Mouse (Mus musculus) CH12.LX (cell line): ENCODE measurements at regions not wholly inside any gene's neighbourhood (a gene's known extent, or its start where the extent isn't known, plus 50 kb on each side); places are given as distances from the start of the nearest gene placed in this dataset.

Source experiments
- DNase-seq: peaks from one replicate; pipeline ENCODE4 v3.0.0-alpha.2; 2013; ENCODE audit errors: extremely low read depth
- H3K27ac ChIP-seq: 2 replicates; pipeline ENCODE4 v1.5.1; 2012; ENCODE audit warnings: low read depth, mild to moderate bottlenecking, control low read depth, moderate library complexity; ENCODE audit not compliant: insufficient read depth
- H3K27me3 ChIP-seq: replicated peaks from 2 replicates; pipeline ENCODE3; 2012; ENCODE audit warnings: inconsistent platforms
- H3K36me3 ChIP-seq, 2 experiments: replicated peaks in 1 of 2; 2 replicates each; pipeline versions ENCODE3 to v1.6.1; 2012; ENCODE audit warnings: inconsistent platforms in 1 of 2, low read length in 1 of 2, mild to moderate bottlenecking in 1 of 2, mixed read lengths in 1 of 2, moderate library complexity in 1 of 2; ENCODE audit not compliant: control insufficient read depth in 1 of 2, insufficient read depth in 1 of 2
- H3K4me1 ChIP-seq, 2 experiments: 2 replicates each; pipeline ENCODE4 v1.6.1; 2012; ENCODE audit warnings: inconsistent platforms in 1 of 2, moderate library complexity in 1 of 2; ENCODE audit not compliant: insufficient read depth in 2 of 2, control insufficient read depth in 1 of 2
- H3K4me2 ChIP-seq: 2 replicates; pipeline ENCODE4 v1.6.1; 2012; ENCODE audit warnings: low read depth, mild to moderate bottlenecking, control low read depth; ENCODE audit not compliant: poor library complexity, insufficient read depth, severe bottlenecking
- H3K4me3 ChIP-seq, 3 experiments: fragments of 150-350 bp in 1 of 3; sonication (generic) in 1 of 3; replicated peaks in 1 of 3; 2 replicates each; pipeline versions ENCODE3 to v1.5.1; 2011 to 2012; ENCODE audit warnings: low read depth in 2 of 3, low read length in 2 of 3, mild to moderate bottlenecking in 2 of 3, moderate library complexity in 2 of 3, control low read depth in 1 of 3, improper control_type of control experiment in 1 of 3, inconsistent platforms in 1 of 3, mixed read lengths in 1 of 3; ENCODE audit not compliant: poor library complexity in 1 of 3
- H3K79me2 ChIP-seq: replicated peaks from 2 replicates; pipeline ENCODE4 v1.6.1; 2012; ENCODE audit warnings: mild to moderate bottlenecking, moderate library complexity; ENCODE audit not compliant: control insufficient read depth, poor library complexity, insufficient read depth, severe bottlenecking; ENCODE audit errors: extremely low read depth
- H3K9ac ChIP-seq: 2 replicates; pipeline ENCODE4 v1.6.1; 2012; ENCODE audit warnings: low read depth, mild to moderate bottlenecking, control low read depth, moderate library complexity; ENCODE audit not compliant: insufficient read depth
- H3K9me3 ChIP-seq: replicated peaks from 2 replicates; pipeline ENCODE3; 2012; ENCODE audit warnings: low read length, inconsistent platforms, mixed read lengths
- BHLHE40 ChIP-seq: IDR thresholded peaks from 2 replicates; pipeline ENCODE4 v1.6.1; 2011; ENCODE audit warnings: mild to moderate bottlenecking, low read depth, low read length, improper control_type of control experiment
- CHD1 ChIP-seq: IDR thresholded peaks from 2 replicates; pipeline ENCODE4 v1.6.1; 2012; ENCODE audit warnings: low read depth, low read length, improper control_type of control experiment, inconsistent platforms
- CHD2 ChIP-seq: IDR thresholded peaks from 2 replicates; pipeline ENCODE4 v1.6.1; 2011; ENCODE audit warnings: low read length, improper control_type of control experiment
- CTCF ChIP-seq, 2 experiments: IDR thresholded peaks in 1 of 2; conservative IDR thresholded peaks in 1 of 2; 2 replicates each; pipeline ENCODE4 v1.5.1; 2011 to 2012; ENCODE audit warnings: low read depth in 2 of 2, low read length in 2 of 2, improper control_type of control experiment in 1 of 2, inconsistent platforms in 1 of 2, mild to moderate bottlenecking in 1 of 2, moderate library complexity in 1 of 2
- E2F4 ChIP-seq: IDR thresholded peaks from 2 replicates; pipeline ENCODE4 v1.6.1; 2011; ENCODE audit warnings: low read depth, low read length, improper control_type of control experiment; ENCODE audit not compliant: insufficient replicate concordance
- ETS1 ChIP-seq: conservative IDR thresholded peaks from 2 replicates; pipeline ENCODE4 v1.6.1; 2012; ENCODE audit warnings: low read depth, mild to moderate bottlenecking, inconsistent platforms, low read length, improper control_type of control experiment, moderate library complexity
- GABPA ChIP-seq: IDR thresholded peaks from 2 replicates; pipeline ENCODE4 v1.6.1; 2012; ENCODE audit warnings: low read depth, low read length, improper control_type of control experiment, inconsistent platforms; ENCODE audit not compliant: insufficient replicate concordance
- HCFC1 ChIP-seq: IDR thresholded peaks from 2 replicates; pipeline ENCODE4 v1.6.1; 2012; ENCODE audit warnings: low read depth, mild to moderate bottlenecking, inconsistent platforms, low read length, improper control_type of control experiment
- IRF4 ChIP-seq: IDR thresholded peaks from 2 replicates; pipeline ENCODE4 v1.6.1; 2014; ENCODE audit warnings: low read depth, mild to moderate bottlenecking, inconsistent platforms, low read length, improper control_type of control experiment
- JUN ChIP-seq: IDR thresholded peaks from 2 replicates; pipeline ENCODE4 v1.6.1; 2011; ENCODE audit warnings: low read depth, mild to moderate bottlenecking, low read length, improper control_type of control experiment, moderate library complexity; ENCODE audit not compliant: insufficient read depth
- MAFK ChIP-seq: IDR thresholded peaks from 2 replicates; pipeline ENCODE4 v1.6.1; 2011; ENCODE audit warnings: low read length, improper control_type of control experiment; ENCODE audit not compliant: insufficient replicate concordance
- MYC ChIP-seq: IDR thresholded peaks from 2 replicates; pipeline ENCODE4 v1.6.1; 2011; ENCODE audit warnings: low read depth, mild to moderate bottlenecking, improper control_type of control experiment, low read length
- NELFE ChIP-seq: IDR thresholded peaks from 2 replicates; pipeline ENCODE4 v1.6.1; 2011; ENCODE audit warnings: low read depth, low read length, improper control_type of control experiment
- NRF1 ChIP-seq: IDR thresholded peaks from 2 replicates; pipeline ENCODE4 v1.6.1; 2014; ENCODE audit warnings: low read depth, mild to moderate bottlenecking, inconsistent platforms, low read length, improper control_type of control experiment, moderate library complexity
- PAX5 ChIP-seq: IDR thresholded peaks from 2 replicates; pipeline ENCODE4 v1.6.1; 2012; ENCODE audit warnings: low read length, inconsistent platforms, mixed read lengths
- POLR2AphosphoS2 ChIP-seq: IDR thresholded peaks from 2 replicates; pipeline ENCODE4 v1.6.1; 2011; ENCODE audit warnings: low read depth, low read length, improper control_type of control experiment
- RAD21 ChIP-seq: IDR thresholded peaks from 2 replicates; pipeline ENCODE4 v1.6.1; 2011; ENCODE audit warnings: low read depth, mild to moderate bottlenecking, low read length, improper control_type of control experiment, moderate library complexity
- RCOR1 ChIP-seq: conservative IDR thresholded peaks from 2 replicates; pipeline ENCODE4 v1.6.1; 2012; ENCODE audit warnings: low read depth, mild to moderate bottlenecking, inconsistent platforms, low read length, improper control_type of control experiment
- SIN3A ChIP-seq: IDR thresholded peaks from 2 replicates; pipeline ENCODE4 v1.6.1; 2012; ENCODE audit warnings: low read length, improper control_type of control experiment, inconsistent platforms
- SMC3 ChIP-seq: IDR thresholded peaks from 2 replicates; pipeline ENCODE4 v1.6.1; 2011; ENCODE audit warnings: low read depth, low read length, improper control_type of control experiment
- TBP ChIP-seq: conservative IDR thresholded peaks from 2 replicates; pipeline ENCODE4 v1.6.1; 2011; ENCODE audit warnings: low read depth, low read length, improper control_type of control experiment
- TCF12 ChIP-seq: IDR thresholded peaks from 2 replicates; pipeline ENCODE4 v1.6.1; 2014; ENCODE audit warnings: low read depth, mild to moderate bottlenecking, inconsistent platforms, low read length, improper control_type of control experiment
- USF1 ChIP-seq: IDR thresholded peaks from 2 replicates; pipeline ENCODE4 v1.6.1; 2014; ENCODE audit warnings: low read depth, mild to moderate bottlenecking, inconsistent platforms, low read length, improper control_type of control experiment
- USF2 ChIP-seq: conservative IDR thresholded peaks from 2 replicates; pipeline ENCODE4 v1.6.1; 2011; ENCODE audit warnings: low read depth, low read length, improper control_type of control experiment
- ZC3H11A ChIP-seq: IDR thresholded peaks from 2 replicates; pipeline ENCODE4 v1.6.1; 2012; ENCODE audit warnings: low read depth, mild to moderate bottlenecking, inconsistent platforms, low read length, improper control_type of control experiment
- ZNF384 ChIP-seq: IDR thresholded peaks from 2 replicates; pipeline ENCODE4 v1.6.1; 2012; ENCODE audit warnings: low read depth, low read length, improper control_type of control experiment, inconsistent platforms
- dilution Hi-C: fragments of 300-500 bp; cut with MboI; formaldehyde crosslinking; loops from 2 replicates; pipeline ENCODE4 v1.14.3; 2020; ENCODE audit warnings: low sequenced_read_pairs; ENCODE audit not compliant: extremely low pct_unique_long_range_greater_than_20kb, extremely low pct_ligation_motif_present
- in situ Hi-C: fragments of 300-500 bp; cut with MboI; formaldehyde crosslinking; loops from 3 replicates; pipeline ENCODE4 v1.14.3; 2019; ENCODE audit warnings: low sequenced_read_pairs, low pct_ligation_motif_present, low pct_unique_long_range_greater_than_20kb, mixed read lengths

DNA sequence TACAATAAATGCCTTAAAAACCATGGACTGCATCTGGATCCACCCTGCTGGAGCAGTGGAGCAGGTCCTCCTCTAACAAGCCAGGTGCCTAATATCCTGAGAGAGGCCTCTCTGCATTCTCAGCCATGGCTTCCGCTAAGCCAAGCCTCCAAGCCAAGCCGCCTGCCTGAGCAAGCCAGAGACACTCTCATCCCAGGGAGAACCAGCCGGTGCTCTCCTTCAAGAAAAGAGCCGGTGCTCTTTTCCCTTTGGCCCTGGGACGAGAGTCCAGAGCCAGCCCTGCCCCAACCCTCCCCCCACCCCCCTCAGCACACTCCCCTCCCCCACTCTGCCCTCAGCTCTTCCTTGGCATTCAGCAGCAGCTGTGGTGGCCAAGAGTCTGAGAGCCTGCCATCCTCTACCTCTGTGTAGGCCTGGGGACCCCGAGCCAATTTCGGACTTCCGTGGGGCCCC is 56.3 kb upstream of the Cep85l start:
- in situ Hi-C loops = no loop called here
- H3K36me3 ChIP-seq = no peaks in the 10 kb centered on the region
- no peaks in the 10 kb centered on the region for H3K27me3 ChIP-seq
- no peaks in the 10 kb centered on the region for H3K79me2 ChIP-seq
- no peak overlapping the region for H3K4me3 ChIP-seq
- no peaks in the 10 kb centered on the region for H3K9me3 ChIP-seq
- DNase-seq = no peak
- no peak overlapping the region for H3K27ac ChIP-seq
- dilution Hi-C loops = no loop called here
- H3K4me1 ChIP-seq = peaks cover 6 to 20% of the 10 kb centered on the region in 2 experiments; a peak in 3 of 4 replicates
- H3K9ac ChIP-seq = no peak overlapping the region
- no peak overlapping the region for H3K4me2 ChIP-seq
- no peak for TF ChIP-seq RAD21
- TF ChIP-seq SMC3 = no peak
- TF ChIP-seq ZC3H11A = no peak
- TF ChIP-seq TBP = no peak
- TF ChIP-seq PAX5 = no peak
- no peak for TF ChIP-seq NELFE
- TF ChIP-seq JUN = no peak
- no peak for TF ChIP-seq E2F4
- no peak for TF ChIP-seq CHD1
- no peak for TF ChIP-seq GABPA
- no peak for TF ChIP-seq MAFK
- TF ChIP-seq RCOR1 = no peak
- no peak for TF ChIP-seq BHLHE40
- TF ChIP-seq IRF4 = no peak
- no peak for TF ChIP-seq USF1
- no peak for TF ChIP-seq ETS1
- no peak for TF ChIP-seq CTCF (conservative IDR thresholded peaks at IDR 0.05 in 1 of 2, IDR thresholded peaks at IDR 0.05 in 1 of 2; ENCODE audit: low read depth in 2 of 2, low read length in 2 of 2)
- no peak for TF ChIP-seq TCF12
- no peak for TF ChIP-seq USF2

DNA sequence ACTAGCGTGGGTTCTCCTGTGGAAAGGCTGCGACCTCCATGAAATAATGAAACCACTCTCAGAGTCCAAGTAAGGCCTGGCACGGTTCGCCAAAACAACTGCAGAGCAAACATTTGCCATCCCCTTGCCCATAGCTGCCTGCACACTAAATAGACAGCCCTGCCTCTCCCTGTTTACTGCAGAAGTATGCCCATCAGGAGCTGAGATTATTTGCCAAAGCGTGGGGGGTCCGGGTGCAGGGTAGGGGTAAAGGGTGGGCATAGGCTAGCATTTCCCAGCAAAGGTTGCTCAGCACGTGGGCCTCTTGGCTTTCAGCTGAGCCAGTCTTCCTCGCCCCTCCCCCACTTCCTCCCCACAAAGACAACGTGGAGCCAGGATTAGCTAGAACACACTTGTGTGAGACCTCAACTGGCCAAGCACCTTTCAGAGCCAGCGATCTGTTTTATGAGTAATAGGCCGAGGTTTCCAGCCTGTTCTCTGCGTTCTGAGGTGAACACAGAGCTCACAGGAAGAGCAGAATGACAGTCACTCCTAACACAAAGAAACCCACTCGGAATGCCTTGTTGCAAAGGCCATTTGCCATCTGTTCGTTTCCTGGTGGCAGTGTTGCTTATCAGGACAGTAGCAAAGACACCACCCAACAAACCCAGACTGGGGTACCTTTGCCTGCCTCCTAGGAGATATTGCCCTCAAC is 55.6 kb upstream of the Cep85l start:
- Histone ChIP-seq H3K9me3 (no peaks in the 10 kb centered on the region), H3K4me1 (peaks cover 6 to 14% of the 10 kb centered on the region in 2 experiments; a peak in 3 of 4 replicates), H3K27ac (no peak overlapping the region), H3K27me3 (no peaks in the 10 kb centered on the region), H3K79me2 (no peaks in the 10 kb centered on the region), H3K4me2 (no peak overlapping the region), H3K36me3 (no peaks in the 10 kb centered on the region), H3K9ac (no peak overlapping the region), H3K4me3 (no peak overlapping the region)
- dilution Hi-C loops (no loop called here), in situ Hi-C loops (no loop called here)
- TF ChIP-seq MAFK = no peak
- TF ChIP-seq CHD2 = no peak
- no peak for TF ChIP-seq MYC
- no peak for TF ChIP-seq E2F4
- no peak for TF ChIP-seq NRF1
- no peak for TF ChIP-seq SIN3A
- no peak for TF ChIP-seq HCFC1
- no peak for TF ChIP-seq POLR2AphosphoS2
- no peak for TF ChIP-seq SMC3
- no peak for TF ChIP-seq ZNF384
- DNase-seq = peak; percentile 14
